Mouse (Mus musculus) layer of hippocampus, adult 2 months (tissue): ENCODE data around the gene B130006D01Rik. TPM values are rescaled to one million over a fixed set of nuclear protein-coding genes. Genes with fewer than 3 reads are reported as not detected.

Experiments used
- DNase-seq, 2 experiments: peaks; one replicate each; pipeline ENCODE4 v3.0.0; 2022; ENCODE audit warnings: low spot score in 2 of 2
- H3K27ac ChIP-seq: fragments of 200-600 bp; 2 replicates; pipeline ENCODE4 v1.8.1; 2022
- H3K4me3 ChIP-seq: fragments of 200-600 bp; 2 replicates; pipeline ENCODE4 v1.8.1; 2022; ENCODE audit warnings: mild to moderate bottlenecking
- CTCF ChIP-seq: fragments of 200-600 bp; conservative IDR thresholded peaks from 2 replicates; pipeline ENCODE4 v1.8.1; 2022; ENCODE audit warnings: antibody characterized with exemption, mild to moderate bottlenecking, moderate library complexity
- total RNA-seq, 2 experiments: library from RNA; stranded (reverse); gene quantifications; 2 replicates each; pipeline ENCODE4 v1.2.3; 2021

The B130006D01Rik gene
- total RNA-seq, 2 experiments from 2014 or later, result 1.8 to 2.3 TPM

DNA sequence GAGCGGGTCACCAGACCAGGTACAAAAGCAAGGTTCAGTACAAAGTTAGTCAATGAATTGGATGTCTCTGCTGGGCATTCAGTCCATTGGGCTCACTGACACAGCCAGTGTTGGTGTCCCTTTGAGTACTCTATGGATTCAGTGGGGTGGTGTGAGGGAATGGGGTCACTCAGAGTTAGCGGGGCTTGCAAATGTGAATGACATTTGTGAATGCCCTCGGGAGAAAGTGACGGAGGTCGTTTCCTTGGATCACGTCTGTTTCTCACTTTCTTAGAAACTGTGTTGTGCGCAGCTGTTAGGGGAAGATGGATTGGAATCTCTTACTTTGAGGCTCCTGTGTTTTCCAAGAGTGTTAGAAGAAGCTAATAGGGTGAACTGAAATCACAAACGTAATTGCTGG lies 41.4 kb downstream of the B130006D01Rik start:
- no peak for TF ChIP-seq CTCF
- Histone ChIP-seq H3K27ac (no peak overlapping the region), H3K4me3 (no peak overlapping the region)
- DNase-seq, result no peak

GRCm38 (mm10) chr11:95765334-95765733 lies 41.9 kb downstream of the B130006D01Rik start:
- no peak for DNase-seq
- no peak overlapping the region for H3K27ac ChIP-seq

GRCm38 (mm10) chr11:95768244-95768643 lies 44.9 kb downstream of the B130006D01Rik start:
- no peak for TF ChIP-seq CTCF
- no peak overlapping the region for H3K4me3 ChIP-seq
- H3K27ac ChIP-seq, result no peak overlapping the region
- DNase-seq, result no peak

More at GRCm38 (mm10) chr11:95765334-95765733, 41.9 kb downstream of the B130006D01Rik start:
- no peak for TF ChIP-seq CTCF
- H3K4me3 ChIP-seq, result no peak overlapping the region

GRCm38 (mm10) chr11:95769208-95769607 lies 45.8 kb downstream of the B130006D01Rik start:
- H3K4me3 ChIP-seq, result no peak overlapping the region
- no peak for TF ChIP-seq CTCF
- DNase-seq, result no peak
- H3K27ac ChIP-seq, result no peak overlapping the region

DNA sequence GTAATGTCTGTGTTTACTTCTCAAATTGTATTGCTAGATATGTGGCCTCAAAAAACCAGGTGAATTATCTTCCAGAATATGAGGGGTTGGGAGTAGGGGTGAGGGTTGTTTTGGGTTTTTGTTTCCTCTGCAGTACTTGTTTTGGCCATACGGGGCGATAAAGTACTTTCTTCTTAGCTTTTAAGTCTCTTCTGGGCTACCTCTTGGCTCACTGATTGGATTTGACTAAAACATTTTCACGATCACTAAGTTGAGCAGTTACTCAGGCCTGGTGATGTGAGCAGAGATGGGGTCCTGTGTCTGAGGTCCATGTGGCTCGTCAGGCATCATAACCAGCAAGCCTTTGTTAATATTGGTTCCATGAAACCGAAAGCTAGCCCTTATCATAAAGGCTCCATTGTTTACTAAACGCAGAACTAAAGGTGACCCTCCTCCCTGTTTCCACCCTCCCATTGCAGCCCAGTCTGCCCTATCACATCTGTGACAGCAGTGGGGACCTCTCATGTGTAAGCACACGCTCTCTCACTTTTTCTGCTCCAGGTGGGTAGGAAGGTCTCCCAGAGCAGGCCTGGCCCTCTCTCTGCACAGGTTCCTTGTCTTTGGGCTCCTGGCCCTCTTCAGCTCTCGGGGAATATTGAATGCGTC lies 47.5 kb downstream of the B130006D01Rik start:
- TF ChIP-seq CTCF, result peak; percentile 78
- DNase-seq, result no peak
- Histone ChIP-seq H3K27ac (peak overlapping the region; percentile 28; the same call in 1 of the 2 replicates), H3K4me3 (peak overlapping the region; percentile 4; the same call in 1 of the 2 replicates)

DNA sequence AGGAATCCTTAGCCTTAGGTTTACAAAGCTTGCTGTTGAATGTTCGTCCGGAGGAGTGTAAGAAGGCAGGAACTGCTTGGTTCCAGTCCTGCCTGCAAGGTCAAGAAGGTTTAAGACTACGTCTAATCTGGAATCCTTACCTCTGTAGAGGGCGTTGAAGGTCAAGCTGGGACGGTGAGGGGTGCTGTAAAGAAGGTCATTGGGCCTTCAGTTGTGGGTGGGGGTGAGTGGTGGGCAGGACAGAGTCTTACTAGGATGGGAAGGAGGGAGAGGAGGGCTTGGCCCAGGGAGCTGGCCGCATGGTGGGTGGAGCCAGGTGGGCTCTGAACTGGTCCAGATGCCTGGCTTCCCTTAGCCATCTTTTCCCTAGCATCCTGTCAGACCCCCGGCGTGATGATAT lies 48.3 kb downstream of the B130006D01Rik start:
- no peak for DNase-seq
- Histone ChIP-seq H3K27ac (no peak overlapping the region; the same call in 1 of the 2 replicates), H3K4me3 (no peak overlapping the region)
- no peak for TF ChIP-seq CTCF

GRCm38 (mm10) chr11:95773264-95773663 lies 49.9 kb downstream of the B130006D01Rik start:
- H3K27ac ChIP-seq, result peak overlapping the region; percentile 52; the same call in 1 of the 2 replicates
- no peak overlapping the region for H3K4me3 ChIP-seq
- no peak for TF ChIP-seq CTCF
- DNase-seq, result no peak

Other genes with a start within 250 kb of the B130006D01Rik start
- 10 to 100 TPM; 13.5 to 18.5 TPM for gene Nxph3, start 209.0 kb upstream of the B130006D01Rik start, total RNA-seq
- 1 to 10 TPM; 1.3 TPM for gene Ngfr, start 135.9 kb upstream of the B130006D01Rik start, total RNA-seq
- gene Phb, start 56.6 kb upstream of the B130006D01Rik start, total RNA-seq, result 10 to 100 TPM; 96.3 to 97.5 TPM
- 10 to 100 TPM; 49.0 to 50.5 TPM for gene Zfp652, start 10.9 kb upstream of the B130006D01Rik start, total RNA-seq
- gene Phospho1, start 100.9 kb downstream of the B130006D01Rik start, total RNA-seq, result 10 to 100 TPM; 48.8 to 63.0 TPM
- gene Gngt2, start 113.6 kb downstream of the B130006D01Rik start, total RNA-seq, result 1 to 10 TPM; 2.6 to 4.5 TPM
- gene Abi3, start 118.9 kb downstream of the B130006D01Rik start, total RNA-seq, result 1 to 10 TPM; 3.3 to 6.8 TPM
- not detected for gene B4galnt2, start 191.3 kb downstream of the B130006D01Rik start, total RNA-seq